Mouse (Mus musculus) olfactory bulb, adult 2 months (tissue): Measurements from ENCODE around the gene B3gat2.

Source experiments
- CTCF ChIP-seq: fragments of 200-500 bp; IDR thresholded peaks from 2 replicates; pipeline ENCODE4 v1.5.1; 2012; ENCODE audit warnings: low read depth, mild to moderate bottlenecking, low read length, moderate library complexity; ENCODE audit not compliant: insufficient read depth
- POLR2A ChIP-seq: fragments of 200-500 bp; IDR thresholded peaks from 2 replicates; pipeline ENCODE4 v1.6.1; 2012; ENCODE audit warnings: mild to moderate bottlenecking, low read depth, low read length, moderate library complexity; ENCODE audit not compliant: insufficient read depth

DNA sequence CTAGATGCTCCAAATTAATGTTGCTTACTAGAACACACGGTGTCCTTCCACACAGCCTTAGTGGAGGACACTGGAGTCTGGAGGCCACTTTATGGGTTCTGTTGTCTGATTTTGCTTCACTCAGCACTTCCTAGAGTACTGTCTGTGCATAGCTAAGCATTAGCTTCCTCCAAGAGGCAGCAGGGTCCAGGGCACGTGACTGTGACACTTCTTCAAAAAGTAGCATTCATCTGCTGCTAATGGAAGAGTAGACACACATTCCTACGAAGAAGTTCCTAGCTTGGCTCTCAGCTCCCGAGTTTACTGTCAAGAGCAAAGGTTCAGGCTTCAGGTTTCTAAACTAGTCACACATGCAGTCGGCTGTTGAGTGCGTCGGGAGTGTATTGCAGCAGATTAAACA, 82.2 kb downstream of the B3gat2 start:
- no peak for TF ChIP-seq CTCF
- no peak for TF ChIP-seq POLR2A
